Mouse (Mus musculus) E14TG2a.4 (cell line): ENCODE results near the gene Neurl3.

Experiments used
- H3K27me3 ChIP-seq: 2 replicates; pipeline ENCODE4 v1.6.1; 2014; ENCODE audit warnings: low read length, control low read depth; ENCODE audit not compliant: insufficient read depth
- H3K36me3 ChIP-seq: 2 replicates; pipeline ENCODE4 v1.6.1; 2014; ENCODE audit warnings: low read length, control low read depth; ENCODE audit not compliant: insufficient read depth
- H3K4me1 ChIP-seq: replicated peaks from 2 replicates; pipeline ENCODE4 v1.6.1; 2014; ENCODE audit warnings: low read depth, low read length, control low read depth
- H3K4me3 ChIP-seq: replicated peaks from 2 replicates; pipeline ENCODE4 v1.5.1; 2014; ENCODE audit warnings: mild to moderate bottlenecking, low read length
- H3K9me3 ChIP-seq: 2 replicates; pipeline ENCODE4 v1.6.1; 2014; ENCODE audit warnings: low read length, control low read depth
- CTCF ChIP-seq: conservative IDR thresholded peaks from 2 replicates; pipeline ENCODE4 v1.5.1; 2014; ENCODE audit warnings: low read length
- NANOG ChIP-seq: IDR thresholded peaks from 2 replicates; pipeline ENCODE4 v1.6.1; 2014; ENCODE audit warnings: borderline replicate concordance, low read length, mixed read lengths
- POU5F1 ChIP-seq: IDR thresholded peaks from 2 replicates; pipeline ENCODE4 v1.6.1; 2014; ENCODE audit warnings: low read length, borderline replicate concordance

The Neurl3 gene

GRCm38 (mm10) chr1:36224648-36225047 lies 49.8 kb downstream of the Neurl3 start:
- H3K27me3 ChIP-seq, result no peaks in the 10 kb centered on the region

More at GRCm38 (mm10) chr1:36224648-36225047, 49.8 kb downstream of the Neurl3 start:
- TF ChIP-seq POU5F1 (no peak), NANOG (no peak), CTCF (no peak)
- H3K36me3 ChIP-seq, result peaks cover 84% of the 10 kb centered on the region
- no peak overlapping the region for H3K4me3 ChIP-seq
- H3K9me3 ChIP-seq, result no peaks in the 10 kb centered on the region
- no peaks in the 10 kb centered on the region for H3K4me1 ChIP-seq
